Comparison of ENCODE assay signal across 8 mouse cellular contexts in the genomic region with DNA sequence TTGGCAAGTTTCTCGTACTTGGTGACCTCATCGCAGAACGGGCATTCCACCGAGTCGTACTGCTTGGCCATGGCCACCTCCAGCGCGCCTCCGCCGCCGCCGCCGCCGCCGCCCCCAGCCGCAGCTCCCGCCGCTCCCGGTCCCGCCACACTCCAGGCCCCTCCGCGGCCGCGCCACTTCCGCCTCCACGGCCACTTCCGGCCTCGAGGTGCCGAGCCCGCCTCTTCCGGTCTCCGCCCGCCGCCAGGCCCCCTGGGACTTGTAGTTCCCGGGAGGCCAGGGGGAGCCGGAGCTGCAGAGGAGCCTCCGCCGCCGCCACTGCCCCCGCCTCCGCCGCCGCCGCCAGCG. TPM values are rescaled to one million over a fixed set of nuclear protein-coding genes. Genes with fewer than 3 reads are reported as not detected.
DNase-seq lines count a peak whose midpoint lies in the region; ATAC-seq and TF ChIP-seq lines count a peak whose summit lies in the region.

No protein-coding gene starts in this region.

- DNase-seq in WW6 (ENCODE audit: low read depth, low spot score) = peak; percentile 65
- peak; percentile 97 to 98 for DNase-seq in cerebellum, postnatal 14 days
- peak; percentile 86 to 88 for DNase-seq in frontal cortex, postnatal 25 days (ENCODE audit: low spot score in 2 of 2)
- DNase-seq in hindbrain, embryonic 14.5 days (ENCODE audit: low spot score) = peak; percentile 94
- peak; percentile 94 for DNase-seq in left cerebral cortex, adult 2 months (ENCODE audit: extremely low spot score in 1 of 2, low spot score in 2 of 2)
- peak; percentile 95 for DNase-seq in right cerebral cortex, postnatal 14 days
- DNase-seq in yolk sac, embryonic 10.5 days (ENCODE audit: low spot score) = peak; percentile 94

- no peaks in the 10 kb centered on the region for H3K9me3 ChIP-seq in hindbrain, embryonic 14.5 days (ENCODE audit: control insufficient read depth, low read length)
- H3K9me3 ChIP-seq in megakaryocyte, embryonic 14.5 days = peaks cover 5% of the 10 kb centered on the region; the same call in 1 of the 2 replicates

- peak overlapping the region; percentile 99 for H3K27ac ChIP-seq in hindbrain, embryonic 14.5 days
- peak overlapping the region; percentile 98 for H3K27ac ChIP-seq in left cerebral cortex, adult 2 months

- intact Hi-C loops in left cerebral cortex, adult 2 months (cut with DNase I) = no loop called here

- WGBS in hindbrain, embryonic 14.5 days = 1% methylated on average over 30 of the region's 44 CpGs

- peak overlapping the region; percentile 92 for H3K9ac ChIP-seq in hindbrain, embryonic 14.5 days

- peak overlapping the region; percentile 79 for H3K4me3 ChIP-seq in hindbrain, embryonic 14.5 days (replicated peaks; ENCODE audit: low read length)
- H3K4me3 ChIP-seq in left cerebral cortex, adult 2 months = peak overlapping the region; percentile 97
- H3K4me3 ChIP-seq in megakaryocyte, embryonic 14.5 days (replicated peaks) = peak overlapping the region; percentile 97

- H3K27me3 ChIP-seq in hindbrain, embryonic 14.5 days (ENCODE audit: control insufficient read depth, insufficient read depth, low read length) = no peaks in the 10 kb centered on the region
- no peaks in the 10 kb centered on the region for H3K27me3 ChIP-seq in megakaryocyte, embryonic 14.5 days (replicated peaks)

- peak overlapping the region; percentile 96 for H3K4me2 ChIP-seq in hindbrain, embryonic 14.5 days (replicated peaks)

- H3K4me1 ChIP-seq in hindbrain, embryonic 14.5 days (replicated peaks; ENCODE audit: control insufficient read depth, insufficient read depth, low read length) = peaks cover 16% of the 10 kb centered on the region
- H3K4me1 ChIP-seq in megakaryocyte, embryonic 14.5 days = peaks cover 72% of the 10 kb centered on the region

- H3K36me3 ChIP-seq in hindbrain, embryonic 14.5 days (replicated peaks; ENCODE audit: control insufficient read depth, insufficient read depth) = peaks cover 40% of the 10 kb centered on the region
- H3K36me3 ChIP-seq in megakaryocyte, embryonic 14.5 days (replicated peaks; ENCODE audit: low read length) = peaks cover 48% of the 10 kb centered on the region

- no peak for TF ChIP-seq CTCF in left cerebral cortex, adult 2 months (IDR thresholded peaks at IDR 0.05)

- ATAC-seq in hindbrain, embryonic 14.5 days (ENCODE audit: low FRiP score) = peak; percentile 88

RNA-seq across cellular contexts. Expression of a gene that starts 0.3 kb away (rescaled TPM):
- 59.7 and 61.6 TPM in 2 replicates for polyA plus RNA-seq in hindbrain, embryonic 14.5 days (2014; fragmentation: Nextera tagmentation; extraction: Ambion mirVana)
- total RNA-seq in left cerebral cortex, adult 2 months (2021) = 100 to 1,000 TPM; 129 to 134 TPM
- polyA plus RNA-seq in megakaryocyte, embryonic 14.5 days (2012; ENCODE audit: insufficient read depth, low replicate concordance) = 148 and 403 TPM in 2 replicates

RNA-seq across cellular contexts. Expression of a gene that starts 8.3 kb away (rescaled TPM):
- polyA plus RNA-seq in hindbrain, embryonic 14.5 days (2014; fragmentation: Nextera tagmentation; extraction: Ambion mirVana) = 43.5 and 47.9 TPM in 2 replicates
- total RNA-seq in left cerebral cortex, adult 2 months (2021) = 10 to 100 TPM; 31.1 to 42.5 TPM
- 13.4 and 21.1 TPM in 2 replicates for polyA plus RNA-seq in megakaryocyte, embryonic 14.5 days (2012; ENCODE audit: insufficient read depth, low replicate concordance)

RNA-seq across cellular contexts. Expression of a gene that starts 8.6 kb away (rescaled TPM):
- 14.8 and 16.3 TPM in 2 replicates for polyA plus RNA-seq in hindbrain, embryonic 14.5 days (2014; fragmentation: Nextera tagmentation; extraction: Ambion mirVana)
- 10 to 100 TPM in 1 of 2 experiments, 1 to 10 TPM in 1; 9.4 to 10.5 TPM for total RNA-seq in left cerebral cortex, adult 2 months (2021)
- polyA plus RNA-seq in megakaryocyte, embryonic 14.5 days (2012; ENCODE audit: insufficient read depth, low replicate concordance) = 39.7 and 57.5 TPM in 2 replicates

RNA-seq across cellular contexts. Expression of a gene that starts 28.3 kb away (rescaled TPM):
- 3.8 and 4.5 TPM in 2 replicates for polyA plus RNA-seq in hindbrain, embryonic 14.5 days (2014; fragmentation: Nextera tagmentation; extraction: Ambion mirVana)
- 1 to 10 TPM; 1.6 to 2.2 TPM for total RNA-seq in left cerebral cortex, adult 2 months (2021)
- 3.0 TPM in 1 of 2 replicates, not detected in the other for polyA plus RNA-seq in megakaryocyte, embryonic 14.5 days (2012; ENCODE audit: insufficient read depth, low replicate concordance)

RNA-seq across cellular contexts. Expression of a gene that starts 44.5 kb away (rescaled TPM):
- 49.8 and 53.1 TPM in 2 replicates for polyA plus RNA-seq in hindbrain, embryonic 14.5 days (2014; fragmentation: Nextera tagmentation; extraction: Ambion mirVana)
- 10 to 100 TPM; 30.4 to 30.7 TPM for total RNA-seq in left cerebral cortex, adult 2 months (2021)
- 30.1 and 93.0 TPM in 2 replicates for polyA plus RNA-seq in megakaryocyte, embryonic 14.5 days (2012; ENCODE audit: insufficient read depth, low replicate concordance)

Comparison
In these comparisons a context has a peak if more than half of its experiments do, and no peak if none do; other contexts are left out.
1. Peak in every context shown above with its lines: DNase-seq, ATAC-seq, H3K4me3 ChIP-seq and H3K27ac ChIP-seq.